Mouse (Mus musculus): Measurements from ENCODE around the gene Plxnb1. TPM values are rescaled to one million over a fixed set of nuclear protein-coding genes. Genes with fewer than 3 reads are reported as not detected.

Gene Plxnb1
- polyA plus RNA-seq, 1 experiment from 2014 or later, result 27.3 TPM

DNA sequence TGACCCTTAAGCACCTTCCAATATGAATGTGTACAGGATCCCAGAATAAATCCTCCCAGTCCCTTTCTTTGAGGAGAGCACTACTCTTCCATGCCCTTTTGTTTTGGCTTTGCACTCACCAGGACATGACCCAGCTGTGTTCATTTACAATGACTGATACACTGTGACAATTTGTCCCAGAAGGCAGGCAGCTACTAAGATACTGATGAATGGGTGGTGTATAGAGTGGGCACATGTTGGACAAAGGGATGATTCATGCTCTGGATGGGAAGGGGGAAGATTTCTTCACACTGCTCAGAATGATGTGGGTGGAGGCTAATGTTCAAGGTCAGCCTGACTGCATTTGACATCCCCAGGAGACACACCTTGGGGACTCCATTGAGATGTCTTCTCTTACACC lies 72.1 kb downstream of the Plxnb1 start:
- ATAC-seq (replicated peaks; ENCODE audit: low FRiP score) (no peak), DNase-seq (ENCODE audit: low spot score) (no peak)
- no peak overlapping the region for H3K9ac ChIP-seq (ENCODE audit: low read length)
- no peaks in the 10 kb centered on the region for H3K9me3 ChIP-seq (ENCODE audit: control insufficient read depth, low read length)
- no peaks in the 10 kb centered on the region for H3K27me3 ChIP-seq (ENCODE audit: control insufficient read depth, insufficient read depth, low read length)
- no peak overlapping the region for H3K4me3 ChIP-seq (ENCODE audit: low read depth, low read length)
- no peaks in the 10 kb centered on the region for H3K36me3 ChIP-seq (ENCODE audit: control insufficient read depth, insufficient read depth, low read length)
- no peak overlapping the region for H3K4me2 ChIP-seq (ENCODE audit: low read depth, low read length, severe bottlenecking)
- no peak overlapping the region for H3K27ac ChIP-seq (ENCODE audit: low read depth, low read length)
- H3K4me1 ChIP-seq (replicated peaks; ENCODE audit: control insufficient read depth, insufficient read depth, low read length), result no peaks in the 10 kb centered on the region

Other genes starting within 250 kb of the Plxnb1 start
- 12.6 and 12.7 TPM in 2 replicates for gene Slc26a6, start 242.1 kb upstream of the Plxnb1 start, polyA plus RNA-seq (2014; fragmentation: Nextera tagmentation; extraction: Ambion mirVana)
- gene Tmem89, start 180.8 kb upstream of the Plxnb1 start, polyA plus RNA-seq (2014; fragmentation: Nextera tagmentation; extraction: Ambion mirVana), result not detected in 2 replicates
- 395 and 436 TPM in 2 replicates for gene Uqcrc1, start 158.8 kb upstream of the Plxnb1 start, polyA plus RNA-seq (2014; fragmentation: Nextera tagmentation; extraction: Ambion mirVana)
- 2.2 and 3.7 TPM in 2 replicates for gene Col7a1, start 141.8 kb upstream of the Plxnb1 start, polyA plus RNA-seq (2014; fragmentation: Nextera tagmentation; extraction: Ambion mirVana)
- gene Ucn2, start 109.4 kb upstream of the Plxnb1 start, polyA plus RNA-seq (2014; fragmentation: Nextera tagmentation; extraction: Ambion mirVana), result not detected in 2 replicates
- 12.5 and 12.8 TPM in 2 replicates for gene Pfkfb4, start 103.6 kb upstream of the Plxnb1 start, polyA plus RNA-seq (2014; fragmentation: Nextera tagmentation; extraction: Ambion mirVana)
- gene Shisa5, start 56.8 kb upstream of the Plxnb1 start, polyA plus RNA-seq (2014; fragmentation: Nextera tagmentation; extraction: Ambion mirVana), result 30.4 and 33.9 TPM in 2 replicates
- 5.9 and 8.2 TPM in 2 replicates for gene Trex1, start 35.7 kb upstream of the Plxnb1 start, polyA plus RNA-seq (2014; fragmentation: Nextera tagmentation; extraction: Ambion mirVana)
- gene Atrip, start 21.3 kb upstream of the Plxnb1 start, polyA plus RNA-seq (2014; fragmentation: Nextera tagmentation; extraction: Ambion mirVana), result 28.1 and 32.1 TPM in 2 replicates
- 13.2 and 17.4 TPM in 2 replicates for gene Ccdc51, start 12.9 kb upstream of the Plxnb1 start, polyA plus RNA-seq (2014; fragmentation: Nextera tagmentation; extraction: Ambion mirVana)
- gene Tma7, start 12.8 kb upstream of the Plxnb1 start, polyA plus RNA-seq (2014; fragmentation: Nextera tagmentation; extraction: Ambion mirVana), result 671 and 746 TPM in 2 replicates
- not detected in 2 replicates for gene Fbxw21, start 66.7 kb downstream of the Plxnb1 start, polyA plus RNA-seq (2014; fragmentation: Nextera tagmentation; extraction: Ambion mirVana)
- not detected in 2 replicates for gene Fbxw13, start 100.6 kb downstream of the Plxnb1 start, polyA plus RNA-seq (2014; fragmentation: Nextera tagmentation; extraction: Ambion mirVana)
- not detected in 2 replicates for gene Fbxw20, start 139.4 kb downstream of the Plxnb1 start, polyA plus RNA-seq (2014; fragmentation: Nextera tagmentation; extraction: Ambion mirVana)
- not detected in 2 replicates for gene Fbxw14, start 192.3 kb downstream of the Plxnb1 start, polyA plus RNA-seq (2014; fragmentation: Nextera tagmentation; extraction: Ambion mirVana)
- gene Fbxw28, start 244.3 kb downstream of the Plxnb1 start, polyA plus RNA-seq (2014; fragmentation: Nextera tagmentation; extraction: Ambion mirVana), result not detected in 2 replicates

Data from forebrain, embryonic 11.5 days (tissue).